Mouse (Mus musculus) embryo, embryonic 9.5 days (tissue): ENCODE data around the gene 4933425L06Rik.

ENCODE experiments used
- DNase-seq: peaks from one replicate; pipeline ENCODE4 v3.0.0-alpha.2; 2017; ENCODE audit errors: extremely low spot score

Gene 4933425L06Rik

DNA sequence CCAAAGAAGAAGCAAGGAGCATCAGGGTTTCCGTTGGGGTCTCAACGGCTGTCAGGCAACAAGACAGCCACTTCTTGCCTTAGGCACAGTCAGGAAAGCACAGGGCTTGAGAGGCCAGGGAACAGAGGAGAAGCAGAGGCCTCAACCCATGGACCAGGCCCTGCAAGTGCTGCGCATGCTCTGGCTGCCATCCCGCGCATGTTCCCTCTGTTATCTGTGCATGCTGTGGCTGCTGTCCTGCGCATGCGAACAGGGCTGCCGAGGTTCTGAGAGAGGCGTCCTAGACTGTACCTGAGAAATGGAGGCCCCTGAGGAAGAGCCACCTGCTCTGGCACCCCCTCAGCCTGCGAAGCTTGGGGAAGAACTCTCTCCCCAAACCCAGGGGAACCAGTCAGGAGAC lies at the start of gene 4933425L06Rik:
Gene 4933425L06Rik (plus strand): TSS at position 261 of the 400 bp plus-strand sequence.
- DNase-seq = no peak

DNA sequence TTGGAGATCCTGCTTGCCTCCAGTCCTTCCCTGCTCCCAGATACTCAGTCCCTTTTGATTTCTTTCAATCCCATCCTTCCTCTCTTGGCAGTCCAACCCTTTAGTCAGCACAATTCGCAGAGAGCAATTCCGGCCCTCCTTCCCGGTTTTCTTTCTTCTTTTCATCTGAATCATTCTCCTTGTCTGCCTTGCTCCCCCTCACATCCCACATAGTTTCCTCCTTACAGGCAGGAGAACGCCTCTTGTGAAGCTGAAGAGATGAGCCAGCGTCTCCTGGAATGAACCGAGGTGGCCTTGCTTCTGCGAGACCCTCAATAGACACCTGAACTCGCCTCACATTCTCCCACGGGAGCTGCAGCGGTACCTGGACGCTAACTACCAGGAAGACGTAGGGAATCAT lies 44.1 kb upstream of the 4933425L06Rik start:
- DNase-seq = no peak

DNA sequence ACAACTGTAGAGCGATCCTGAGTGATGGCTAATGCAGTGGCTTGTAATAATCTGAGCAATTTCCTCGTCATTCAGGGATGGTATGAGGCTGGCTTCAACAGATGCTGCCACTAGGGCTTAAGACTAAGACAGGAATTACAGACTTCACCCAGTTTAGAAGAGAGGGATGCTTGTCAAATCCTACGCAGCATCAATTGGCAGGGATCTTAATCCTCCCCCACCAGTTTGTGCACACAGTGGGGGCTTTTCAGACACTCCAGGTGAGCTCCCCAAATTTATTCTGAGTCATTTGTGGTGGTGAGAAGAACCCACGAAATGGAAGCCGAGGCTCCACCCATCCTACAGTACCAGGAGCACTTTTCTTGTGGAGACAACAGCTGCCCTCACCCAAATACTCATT lies 43.6 kb upstream of the 4933425L06Rik start:
- no peak for DNase-seq

DNA sequence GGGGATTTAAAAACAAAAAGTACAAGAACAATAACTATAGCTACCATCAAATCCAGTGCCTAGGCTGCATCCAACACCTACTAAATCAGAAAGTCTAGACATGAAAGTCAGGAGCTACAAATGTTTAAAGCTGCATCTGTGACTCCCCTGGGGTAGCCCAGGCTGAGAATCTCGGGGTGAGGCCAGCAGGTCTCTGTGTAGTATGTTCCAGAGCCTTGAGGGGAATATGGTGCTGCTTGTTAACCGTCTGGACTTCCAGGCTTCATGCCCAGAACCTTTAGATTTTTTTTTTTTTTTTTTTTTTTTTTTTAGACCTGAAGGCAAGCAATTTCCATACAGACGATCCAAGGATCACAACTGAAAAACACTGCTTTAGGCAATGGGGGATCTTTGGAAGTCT lies 38.0 kb upstream of the 4933425L06Rik start:
- DNase-seq = no peak

DNA sequence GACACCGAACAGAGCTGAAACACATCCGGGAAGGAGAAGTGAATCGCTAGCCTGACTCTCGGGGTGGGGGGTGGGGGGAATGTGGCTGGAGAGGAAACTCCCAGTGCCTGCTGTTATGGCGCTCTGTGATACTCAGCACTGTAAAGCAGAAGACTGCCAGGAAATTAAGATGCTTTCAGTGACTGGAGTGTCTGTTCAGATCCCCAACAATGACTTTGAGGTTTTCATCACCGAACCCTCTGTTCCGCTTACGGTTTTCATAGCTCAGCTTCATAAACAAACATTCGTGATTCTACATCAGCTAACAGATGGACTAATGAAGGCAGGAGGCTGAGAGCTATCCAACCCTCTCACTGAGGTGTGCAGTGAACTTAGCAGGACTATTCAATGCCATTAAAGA lies 34.5 kb upstream of the 4933425L06Rik start:
- no peak for DNase-seq

DNA sequence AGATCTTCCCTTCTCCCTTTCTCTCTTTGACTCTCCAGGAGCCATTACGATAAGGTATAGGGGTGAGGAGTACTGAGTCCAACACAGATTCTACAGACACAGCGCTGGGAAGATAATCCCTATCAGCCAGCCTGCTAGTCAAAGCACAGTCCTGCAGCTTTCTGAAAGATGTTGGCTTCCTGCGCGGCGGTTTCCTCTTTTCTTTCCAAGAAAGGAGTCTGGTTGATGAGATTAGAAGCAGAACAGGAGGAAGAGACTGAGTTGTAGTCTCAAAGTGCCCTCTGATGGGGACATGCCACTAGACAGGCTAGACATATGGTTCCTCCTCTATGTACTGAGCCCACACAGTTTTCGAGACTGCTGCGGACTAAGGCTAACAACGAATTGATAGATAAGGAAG lies 33.3 kb upstream of the 4933425L06Rik start:
- no peak for DNase-seq

DNA sequence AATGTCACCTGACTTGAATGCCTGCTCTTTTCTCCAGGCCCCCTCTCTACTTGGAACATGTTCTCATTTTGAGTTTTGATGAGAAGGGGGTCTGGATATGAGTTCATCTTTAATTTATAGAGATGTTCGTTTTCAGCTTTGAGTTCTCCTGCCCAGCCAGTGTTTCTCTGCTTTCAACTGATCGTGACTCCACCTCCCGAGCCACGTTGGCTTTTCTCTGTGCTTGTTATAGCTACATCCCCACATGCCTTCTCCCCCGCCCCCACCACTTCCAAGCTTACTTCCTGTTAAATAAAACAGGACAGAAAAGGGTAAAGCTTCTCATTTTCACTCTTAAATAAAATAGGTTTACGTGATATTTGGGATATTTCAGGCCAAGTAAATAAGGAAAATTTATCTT lies 30.5 kb upstream of the 4933425L06Rik start:
- no peak for DNase-seq

DNA sequence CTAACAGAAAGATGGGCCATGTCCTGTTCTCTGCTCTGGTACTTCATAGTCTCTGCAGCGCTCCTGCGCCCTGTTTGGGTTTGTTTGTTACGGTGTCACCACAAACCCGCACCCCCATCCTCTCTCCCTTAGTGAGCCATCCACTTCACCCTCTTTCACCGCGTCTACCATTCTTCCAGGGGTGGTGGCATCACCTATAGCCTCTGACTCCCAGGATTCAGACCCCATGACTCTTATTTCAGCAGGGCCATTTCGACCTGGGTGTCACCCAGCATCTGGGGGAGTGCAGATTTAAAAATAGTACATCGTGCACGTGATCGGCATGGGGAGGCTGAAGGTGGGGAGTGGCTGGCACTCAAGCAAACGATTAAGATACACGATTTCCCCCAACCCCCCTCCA lies 28.3 kb upstream of the 4933425L06Rik start:
- DNase-seq = peak; percentile 20

DNA sequence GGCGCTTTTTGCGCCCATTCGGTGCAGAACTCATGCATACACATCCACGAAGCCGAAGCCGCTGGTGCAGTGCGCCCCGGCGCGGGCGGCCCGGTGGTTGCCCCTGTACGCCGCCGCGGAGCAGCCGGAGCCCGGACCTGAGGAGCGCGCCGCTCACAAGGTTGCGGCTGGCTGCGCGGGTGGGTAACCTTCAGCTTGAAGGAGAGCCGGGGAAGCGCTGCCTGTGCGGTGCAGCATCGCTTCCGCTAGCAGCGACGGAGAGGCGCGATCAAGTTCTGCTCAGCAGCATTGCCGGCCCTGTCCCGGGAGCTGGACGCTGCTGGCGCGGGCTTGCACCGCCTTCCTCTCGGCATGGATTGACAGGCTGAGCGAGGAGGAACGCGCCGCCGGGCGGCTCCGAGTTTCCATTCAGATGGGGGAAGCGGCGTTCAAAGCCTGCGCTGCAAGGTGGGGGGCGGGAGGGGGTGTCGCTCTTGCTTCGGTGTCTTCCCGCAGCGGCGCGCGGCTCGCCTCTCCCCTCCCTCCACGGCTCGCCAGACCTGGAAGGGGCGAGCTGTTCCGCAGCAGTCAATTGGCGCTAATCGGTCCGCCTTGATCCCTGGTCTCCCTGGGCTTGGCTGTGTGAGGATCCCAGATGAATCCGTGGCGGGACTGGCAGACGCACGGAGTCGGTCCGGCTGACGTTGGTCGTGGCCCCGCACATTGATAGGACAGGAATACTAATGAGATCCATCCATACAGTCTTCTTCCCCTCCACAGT lies 27.6 kb upstream of the 4933425L06Rik start, which contains the start of gene Rgs7bp:
Gene Rgs7bp (minus strand): TSS at position 750 of the 760 bp plus-strand sequence.
- DNase-seq = peak; percentile 81

DNA sequence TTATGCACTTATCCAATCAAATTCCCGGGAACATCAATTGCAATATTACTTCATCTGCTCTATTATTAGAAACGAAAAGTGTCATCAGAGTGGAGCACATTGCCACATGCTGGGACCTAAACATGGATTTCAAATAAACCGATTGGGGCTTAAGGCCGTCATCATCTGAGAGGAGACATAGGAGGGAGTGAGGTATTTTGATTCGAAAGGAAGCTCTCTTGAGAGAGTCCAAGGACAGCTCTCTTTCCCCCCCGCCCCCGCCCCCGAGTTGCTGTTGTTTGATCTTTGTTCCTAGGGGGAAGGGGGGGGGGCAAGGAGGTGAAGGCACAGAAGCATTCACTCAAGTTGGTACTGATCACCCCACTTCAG lies 27.0 kb upstream of the 4933425L06Rik start:
- no peak for DNase-seq

DNA sequence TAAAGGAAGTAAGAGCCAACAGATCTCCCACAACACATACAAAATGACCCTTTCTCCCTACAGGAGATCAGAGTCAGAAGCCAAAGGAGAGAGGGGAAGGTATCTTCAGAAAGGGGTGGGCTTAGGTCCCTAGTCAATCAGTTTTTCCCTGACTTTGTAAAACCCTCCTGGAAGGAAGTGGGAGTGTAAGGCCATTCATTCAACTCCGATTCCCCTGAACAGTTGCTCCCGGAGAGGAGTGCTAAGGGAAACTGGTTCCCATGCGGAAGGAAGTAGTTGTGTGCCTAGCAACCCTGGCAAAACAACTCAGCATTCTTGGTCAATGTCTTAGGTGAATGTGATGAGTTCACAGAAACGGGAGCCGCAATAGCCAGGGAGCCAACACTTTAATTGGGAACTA lies 26.5 kb upstream of the 4933425L06Rik start:
- peak; percentile 24 for DNase-seq

DNA sequence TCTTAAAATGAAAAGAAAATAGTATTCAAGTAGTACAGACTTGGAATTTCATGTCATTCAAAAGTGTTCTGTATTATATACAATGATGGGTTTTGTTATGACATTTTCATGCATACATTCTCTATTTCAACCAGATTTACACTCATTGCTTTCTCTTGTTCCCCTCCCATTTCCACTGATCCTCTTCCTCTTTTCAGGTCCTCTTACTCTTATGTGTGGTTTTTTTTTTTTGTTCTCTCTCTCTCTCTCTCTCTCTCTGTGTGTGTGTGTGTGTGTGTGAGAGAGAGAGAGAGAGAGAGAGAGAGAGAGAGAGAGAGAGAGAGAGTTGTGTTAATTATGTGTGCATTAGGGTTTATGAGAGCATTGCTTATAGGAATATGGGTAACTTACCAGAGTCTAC lies 15.8 kb upstream of the 4933425L06Rik start:
- DNase-seq = no peak

DNA sequence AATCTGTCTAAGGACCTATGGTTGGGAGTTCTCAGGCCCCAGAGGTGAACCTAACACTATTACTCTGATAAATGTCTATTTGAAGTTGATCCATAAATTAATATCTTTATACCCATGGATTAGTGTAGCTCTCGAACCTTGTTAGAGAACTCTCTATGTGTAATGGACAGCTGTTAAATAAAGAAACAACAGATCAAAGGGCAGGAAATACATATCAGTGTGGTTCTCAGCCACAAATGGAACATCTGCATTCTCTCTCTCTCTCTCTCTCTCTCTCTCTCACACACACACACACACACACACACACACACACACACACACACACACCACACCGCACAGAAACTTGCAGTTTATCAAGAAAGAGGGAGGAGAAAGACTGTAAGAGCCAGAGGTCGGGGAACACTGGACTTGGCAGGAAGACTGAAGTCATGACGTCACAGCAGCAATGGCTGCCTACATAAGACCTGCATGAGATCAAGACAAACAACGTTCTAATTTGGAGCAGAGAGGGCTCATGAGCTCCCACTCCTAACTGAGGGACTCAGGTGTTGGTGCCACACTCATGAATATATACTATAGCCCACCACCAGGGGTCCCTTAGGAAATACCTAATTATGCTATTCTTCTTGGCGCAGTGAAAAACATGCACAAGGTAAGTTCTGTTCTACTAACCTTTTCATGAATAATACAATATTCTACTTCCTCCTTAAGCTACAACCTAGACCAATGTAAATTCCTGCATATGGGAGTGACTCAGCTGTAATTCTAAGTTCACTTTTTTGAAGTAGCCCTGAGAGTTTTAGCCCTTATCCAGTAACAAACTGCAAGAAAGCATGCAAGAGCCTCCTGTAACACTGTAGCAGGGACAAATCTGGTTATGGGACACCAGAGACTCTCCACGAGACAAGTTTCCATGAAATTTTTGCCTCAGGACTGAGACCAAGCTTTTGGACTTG lies 14.8 kb upstream of the 4933425L06Rik start:
- no peak for DNase-seq

DNA sequence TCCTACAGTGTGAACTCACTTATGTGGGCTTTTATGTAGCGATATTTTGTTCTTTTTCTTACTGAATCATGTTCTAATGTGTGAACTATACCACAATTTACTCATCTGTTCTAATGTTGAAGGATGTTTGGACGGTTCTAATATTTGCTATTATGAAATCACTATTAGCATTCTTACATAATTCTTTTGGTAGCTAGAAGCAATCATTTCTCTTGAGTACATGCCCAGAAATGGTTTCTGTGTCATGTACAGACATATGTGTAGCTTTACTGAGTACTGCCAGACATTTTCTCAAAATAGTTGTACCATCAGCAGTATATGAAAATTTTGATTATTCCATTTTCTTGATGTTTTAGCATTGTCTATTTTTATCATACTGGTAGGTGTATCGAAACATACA lies 7.4 kb downstream of the 4933425L06Rik start:
- DNase-seq = no peak

DNA sequence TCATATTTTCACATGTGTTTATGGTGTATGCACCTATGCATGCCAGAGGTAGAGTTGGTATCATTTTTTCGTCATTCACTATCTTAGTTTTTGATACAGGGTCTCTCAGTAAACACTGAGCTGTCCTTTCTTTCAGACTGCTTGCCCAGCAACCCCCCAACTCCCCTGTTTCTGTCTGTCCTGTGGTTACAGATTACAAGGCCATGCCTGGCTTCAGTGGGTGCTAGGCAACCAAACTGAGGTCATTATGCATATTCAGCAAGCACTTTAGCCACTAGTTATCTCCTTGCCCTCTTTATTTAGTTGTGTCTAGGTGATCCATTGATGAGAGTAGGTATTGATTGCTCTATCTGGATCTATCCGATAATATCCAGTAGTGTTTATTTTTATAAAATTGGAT lies 14.4 kb downstream of the 4933425L06Rik start:
- no peak for DNase-seq

DNA sequence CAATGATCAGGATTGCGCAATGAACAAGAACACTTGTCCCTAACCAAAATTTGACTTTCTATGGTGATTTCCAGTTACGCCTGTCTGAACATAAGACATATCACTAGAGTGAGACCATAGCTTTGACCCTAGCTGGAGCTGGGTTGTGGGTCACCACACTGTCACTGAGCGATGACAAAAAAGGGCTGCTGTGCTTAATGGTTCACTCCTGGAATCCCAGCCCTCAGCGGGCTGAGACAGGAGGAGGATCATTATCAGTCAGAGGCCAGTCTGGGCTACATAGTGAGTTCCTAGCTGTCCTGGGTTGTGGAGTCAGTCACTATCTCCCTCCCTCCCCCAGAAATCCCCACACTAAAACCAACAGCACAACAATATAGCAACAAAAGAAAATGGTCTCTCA lies 18.8 kb downstream of the 4933425L06Rik start:
- no peak for DNase-seq

DNA sequence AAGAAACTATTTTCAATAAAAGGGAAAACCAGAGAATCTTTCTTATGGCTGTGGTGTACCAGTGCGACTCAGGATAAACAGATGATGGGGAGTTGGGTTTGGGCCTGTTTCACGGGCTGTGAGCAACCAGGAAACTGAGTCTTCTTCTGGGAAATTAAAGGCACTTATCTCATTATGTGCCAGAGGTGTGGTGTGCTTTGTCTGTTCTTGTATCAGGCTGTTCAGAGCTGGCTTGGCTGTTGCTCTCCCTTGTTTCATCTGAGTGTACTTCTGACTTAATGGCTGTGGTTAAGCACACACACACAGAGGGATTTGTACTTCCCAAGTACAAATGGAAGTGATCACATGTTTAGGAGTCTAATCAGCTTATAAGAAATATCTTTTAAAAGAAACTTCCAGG lies 22.5 kb downstream of the 4933425L06Rik start:
- no peak for DNase-seq

DNA sequence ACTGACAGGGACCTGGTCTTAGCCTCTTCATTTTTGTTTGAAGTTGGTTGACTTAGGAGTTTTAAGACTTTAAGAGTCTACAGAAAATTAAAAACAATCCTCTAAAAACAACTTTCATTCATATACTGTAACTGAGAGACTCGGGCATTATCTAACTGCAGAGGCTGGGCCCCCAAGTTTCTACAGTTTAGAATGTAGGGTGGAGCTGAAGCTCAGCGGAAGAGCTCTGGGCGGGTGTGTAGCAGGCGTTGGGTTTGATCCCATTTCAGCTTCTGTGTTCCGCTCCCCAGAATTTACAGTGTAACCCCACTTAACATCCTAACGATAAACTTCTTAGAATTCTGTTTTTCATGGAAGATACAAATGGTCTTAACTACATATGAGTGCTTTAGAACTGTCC lies 29.7 kb downstream of the 4933425L06Rik start:
- no peak for DNase-seq

DNA sequence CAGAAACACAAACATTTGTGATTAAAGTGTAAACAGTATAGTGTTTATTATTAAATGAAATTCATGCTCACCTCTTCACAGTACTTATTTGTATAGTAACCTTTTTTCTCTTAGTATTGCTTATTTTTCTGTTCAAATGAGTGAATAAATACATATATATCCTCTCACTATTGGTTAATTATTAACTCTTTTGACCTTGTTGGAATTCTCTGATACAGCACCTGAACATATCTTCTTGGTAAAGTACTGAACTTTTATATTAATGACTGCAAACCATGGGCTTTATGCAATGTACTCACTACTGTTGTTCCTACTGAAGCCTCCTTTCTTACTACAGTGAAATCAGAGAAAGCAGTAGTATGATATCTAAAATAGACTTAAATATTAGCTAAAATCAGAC lies 39.7 kb downstream of the 4933425L06Rik start:
- DNase-seq = no peak

DNA sequence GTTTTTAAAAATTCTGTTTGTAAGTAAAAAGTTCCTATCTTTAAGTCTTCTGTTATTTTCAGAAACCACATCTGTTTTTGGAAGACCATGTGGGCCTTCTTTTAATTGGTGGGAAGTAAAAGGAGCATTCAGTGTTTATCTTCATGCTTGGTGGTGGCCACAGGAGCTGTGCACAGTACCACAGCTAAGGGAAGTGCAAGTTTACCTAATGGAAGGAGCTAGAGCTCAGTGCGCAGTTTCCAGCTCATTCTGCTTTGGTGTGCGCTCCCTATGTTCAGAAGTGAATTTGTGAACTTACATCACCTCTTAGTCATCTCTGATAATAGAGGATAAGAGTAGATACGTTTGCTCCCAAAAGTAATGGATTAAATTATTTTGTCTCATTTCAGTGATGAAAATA lies 40.2 kb downstream of the 4933425L06Rik start:
- no peak for DNase-seq

DNA sequence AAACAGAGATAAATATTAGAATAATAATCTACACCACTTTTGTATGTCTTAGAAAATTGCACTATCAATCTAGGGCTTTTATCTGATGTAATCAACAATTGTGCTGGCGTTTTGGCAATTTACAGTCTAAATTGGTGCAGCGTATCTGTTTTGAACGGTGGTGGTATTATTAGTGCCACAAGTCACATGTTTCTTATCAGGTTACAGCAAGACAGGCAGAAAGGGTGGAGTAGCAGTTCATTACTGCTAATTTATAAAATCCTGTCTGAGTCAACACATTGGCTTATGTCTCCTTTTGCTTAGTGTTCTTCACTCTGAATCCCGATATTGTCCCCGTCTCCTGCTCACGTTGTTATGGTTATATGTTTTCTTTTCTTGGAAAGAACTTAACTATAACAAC lies 48.2 kb downstream of the 4933425L06Rik start:
- DNase-seq = no peak

DNA sequence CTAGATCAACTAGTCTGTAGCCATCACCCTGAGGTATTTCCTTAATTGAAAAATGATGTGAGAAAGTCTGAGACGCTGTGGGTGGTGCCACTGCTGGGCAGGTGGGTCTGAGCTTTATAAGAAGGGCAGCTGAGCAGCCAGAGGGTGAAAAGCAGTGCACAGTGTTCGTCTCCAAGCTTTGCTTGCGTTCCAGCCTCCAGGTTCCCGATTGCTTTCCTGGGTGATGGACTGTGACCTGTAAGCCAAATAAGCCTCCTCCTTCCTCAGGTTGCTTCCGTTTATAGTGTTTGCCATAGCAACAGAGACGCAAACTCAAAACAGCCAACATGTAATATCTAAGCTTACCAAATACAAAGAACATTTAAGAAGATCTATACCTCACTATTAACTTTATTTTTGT lies 50.4 kb downstream of the 4933425L06Rik start:
- DNase-seq = no peak

DNA sequence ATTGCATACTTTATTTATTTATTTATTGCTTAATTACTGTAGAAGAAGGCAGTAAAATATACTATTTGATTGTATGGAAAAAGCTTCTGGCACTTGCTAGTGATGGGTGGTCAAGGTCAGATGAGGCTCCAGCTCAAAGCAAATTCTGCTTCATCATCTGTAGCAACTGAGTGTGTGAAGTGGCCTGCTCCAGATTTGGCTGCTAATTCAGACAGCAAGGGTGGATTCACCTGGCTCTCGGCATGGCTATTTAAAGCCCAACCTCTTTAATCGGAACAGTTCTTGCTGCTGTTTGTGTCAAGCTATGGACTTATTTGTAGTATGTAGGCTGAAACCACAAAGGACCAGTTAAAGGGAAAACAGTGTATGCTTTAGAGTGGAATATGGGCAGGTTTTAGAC lies 50.9 kb downstream of the 4933425L06Rik start:
- DNase-seq = no peak
